Mouse (Mus musculus) layer of hippocampus, adult 11-12 months (tissue): ENCODE measurements around the gene Cxcl14.

ENCODE experiments used
- DNase-seq: peaks from one replicate; pipeline ENCODE4 v3.0.0; 2022; ENCODE audit warnings: low spot score

The Cxcl14 gene

GRCm38 (mm10) chr13:56251176-56251923 lies 45.0 kb downstream of the Cxcl14 start:
- DNase-seq = no peak

- no peak for DNase-seq
Observed at GRCm38 (mm10) chr13:56250551-56251161, 45.7 kb downstream of the Cxcl14 start.

- no peak for DNase-seq
Observed at GRCm38 (mm10) chr13:56249593-56250341, 46.6 kb downstream of the Cxcl14 start.

GRCm38 (mm10) chr13:56243104-56243503 lies 53.2 kb downstream of the Cxcl14 start:
- no peak for DNase-seq

GRCm38 (mm10) chr13:56240012-56240770 lies 56.2 kb downstream of the Cxcl14 start:
- no peak for DNase-seq
